Mouse (Mus musculus) erythroblast, adult 5-6 weeks (primary cell): Measurements from ENCODE around the gene Scube1. TPM values are rescaled to one million over a fixed set of nuclear protein-coding genes. Genes with fewer than 3 reads are reported as not detected.

Source experiments
- ATAC-seq: replicated peaks from 2 replicates; pipeline ENCODE4 v1.8.0; 2016; ENCODE audit warnings: moderate number of reproducible peaks, mild to moderate bottlenecking, moderate TSS enrichment, inconsistent platforms; ENCODE audit not compliant: poor library complexity, low FRiP score, severe bottlenecking
- total RNA-seq, 2 experiments: library from RNA; stranded (forward) in 1 of 2; stranded (reverse) in 1 of 2; fragments of 150-400 nt in 1 of 2; fragments of 200-764, 138-1000 nt in 1 of 2; gene quantifications; 2 replicates each; pipeline versions ENCODE4 v1.2.3 to v1.2.4; 2015 to 2017; ENCODE audit warnings: low replicate concordance in 2 of 2

Scube1 gene
- total RNA-seq, 2 experiments from 2014 or later: not detected

DNA sequence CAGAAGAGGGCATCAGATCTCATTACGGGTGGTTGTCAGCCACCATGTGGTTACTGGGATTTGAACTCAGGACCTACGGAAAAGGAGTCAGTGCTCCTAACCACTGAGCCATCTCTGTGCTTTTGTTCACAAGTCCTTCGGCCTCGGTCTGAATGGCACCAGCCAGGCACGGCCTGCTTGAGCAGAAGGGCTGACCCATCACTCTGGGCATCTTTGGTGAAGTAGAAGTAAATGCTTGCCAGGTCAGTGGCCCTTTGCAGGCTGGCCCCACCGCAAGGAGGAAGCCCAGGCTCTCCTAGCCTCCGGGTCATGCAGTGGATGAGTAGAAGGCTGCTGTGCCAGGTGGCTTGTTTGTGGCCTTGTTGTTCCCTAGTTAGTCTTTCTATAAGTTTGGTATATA, 121.4 kb downstream of the Scube1 start:
- ATAC-seq: no peak

DNA sequence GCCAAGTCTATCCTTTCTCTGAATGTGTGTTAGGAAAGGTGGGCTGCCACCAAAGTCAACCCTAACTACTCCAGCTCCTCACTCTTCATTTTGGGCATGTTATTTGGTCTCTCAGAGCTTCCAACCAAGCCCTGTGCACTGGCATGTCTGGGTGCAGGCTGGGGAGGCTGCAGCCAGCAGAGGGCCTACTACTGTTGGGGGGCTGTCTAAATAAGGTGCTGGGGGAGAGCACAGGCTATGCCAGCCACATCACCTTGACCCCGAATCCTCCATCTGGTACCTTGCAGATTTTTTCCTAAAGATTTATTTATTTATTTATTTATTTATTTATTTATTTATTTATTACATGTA, 121.8 kb downstream of the Scube1 start:
- no peak for ATAC-seq

DNA sequence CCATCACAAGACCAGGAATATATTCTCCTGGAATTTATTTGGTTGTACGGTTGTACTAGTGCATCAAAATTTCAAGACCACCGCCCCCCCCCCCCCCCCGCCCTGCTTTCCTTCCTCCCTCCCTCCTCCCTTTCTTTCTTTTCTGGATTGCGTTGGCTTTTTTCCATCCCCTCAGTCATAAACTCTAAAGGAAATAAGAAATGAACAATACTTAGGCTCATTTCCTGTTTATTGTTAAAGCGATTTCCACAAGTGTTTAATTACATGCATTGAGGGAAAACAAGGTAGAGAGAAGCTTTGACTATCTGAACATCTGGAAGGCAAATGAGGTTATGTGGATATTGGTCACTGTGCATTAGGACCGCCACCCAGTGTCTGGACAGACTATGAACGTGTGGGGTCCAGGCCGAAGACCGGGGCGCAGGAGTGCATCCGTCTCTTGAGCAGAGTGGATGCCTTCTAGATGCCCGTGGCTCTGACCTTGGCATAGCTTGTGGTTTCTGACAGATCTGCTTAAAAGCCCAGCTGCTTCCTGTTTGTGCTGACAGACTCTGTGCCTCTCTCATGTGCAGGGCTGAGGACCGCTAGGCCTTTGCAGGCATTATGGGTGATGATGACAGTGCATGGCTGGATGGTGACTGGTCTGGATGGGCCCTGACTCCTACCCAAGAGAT, 122.3 kb downstream of the Scube1 start:
- no peak for ATAC-seq

DNA sequence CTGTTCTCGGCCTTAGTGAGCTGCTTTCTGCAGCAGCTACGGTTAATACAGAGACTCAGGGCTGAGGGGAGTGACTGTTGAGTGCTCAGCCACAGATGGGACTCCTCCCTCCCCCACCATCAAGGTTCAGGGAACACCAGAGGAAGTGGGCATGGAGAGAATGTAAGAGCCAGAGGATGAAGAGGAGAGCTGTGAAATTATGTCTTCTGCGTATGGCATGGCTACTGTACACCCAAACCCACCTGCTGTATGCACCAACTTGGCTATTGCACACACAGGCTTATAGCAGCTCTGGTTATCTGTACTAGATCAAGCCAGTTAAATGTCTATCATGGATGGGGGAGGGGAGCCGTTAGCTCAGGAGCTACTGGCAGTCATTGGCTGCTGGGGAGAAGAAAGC, 123.6 kb downstream of the Scube1 start:
- ATAC-seq: no peak

- no peak for ATAC-seq
These were observed 128.0 kb downstream of the Scube1 start for GRCm38 (mm10) chr15:83596833-83597232.

DNA sequence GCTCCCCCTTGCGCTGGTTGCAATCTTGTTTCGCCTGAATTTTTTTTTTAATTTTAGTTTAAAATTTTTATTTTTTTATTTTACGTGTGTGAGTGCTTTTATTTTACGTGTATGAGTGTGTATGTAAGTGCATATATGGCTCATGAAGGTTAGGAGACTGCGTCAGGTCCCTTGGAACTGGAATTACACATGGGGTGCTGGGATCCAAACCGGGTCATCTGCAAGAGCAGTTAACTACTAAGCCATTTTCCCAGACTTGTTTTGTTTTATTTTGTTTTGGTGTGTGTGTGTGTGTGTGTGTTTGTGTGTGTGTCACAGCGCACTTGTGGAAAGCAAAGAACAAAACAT, 129.5 kb downstream of the Scube1 start:
- ATAC-seq: no peak

- peak; percentile 67 for ATAC-seq
These were observed 130.1 kb downstream of the Scube1 start, which contains the start of gene Ttll12 for GRCm38 (mm10) chr15:83594513-83595363. TSS of gene Ttll12 (minus strand) at chr15:83595157.

- ATAC-seq: peak; percentile 60
These were observed 130.9 kb downstream of the Scube1 start for GRCm38 (mm10) chr15:83593702-83594512.

- peak; percentile 32 for ATAC-seq
These were observed 131.6 kb downstream of the Scube1 start for GRCm38 (mm10) chr15:83593189-83593585.

- ATAC-seq: peak; percentile 66
These were observed 132.3 kb downstream of the Scube1 start for GRCm38 (mm10) chr15:83592260-83593188.

DNA sequence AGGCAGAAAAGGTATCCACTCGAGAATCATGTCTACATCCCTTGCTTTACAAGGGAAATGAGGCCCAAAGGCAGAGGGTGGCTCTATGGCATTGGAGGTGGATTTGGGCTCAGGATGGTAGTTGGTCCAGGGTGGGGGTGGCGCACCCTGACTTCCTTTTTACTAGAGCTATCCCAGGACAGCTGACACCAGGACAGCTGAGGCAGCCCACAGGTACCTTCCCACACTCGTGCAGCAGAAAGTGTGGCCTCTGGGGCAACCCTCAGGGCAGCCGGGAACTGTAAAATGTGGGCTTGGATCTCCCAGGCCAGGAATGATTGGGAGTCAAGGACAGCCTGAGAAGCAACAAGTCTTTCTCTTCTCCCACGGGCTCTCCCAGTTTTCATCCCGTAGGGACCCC, 133.1 kb downstream of the Scube1 start:
- no peak for ATAC-seq

DNA sequence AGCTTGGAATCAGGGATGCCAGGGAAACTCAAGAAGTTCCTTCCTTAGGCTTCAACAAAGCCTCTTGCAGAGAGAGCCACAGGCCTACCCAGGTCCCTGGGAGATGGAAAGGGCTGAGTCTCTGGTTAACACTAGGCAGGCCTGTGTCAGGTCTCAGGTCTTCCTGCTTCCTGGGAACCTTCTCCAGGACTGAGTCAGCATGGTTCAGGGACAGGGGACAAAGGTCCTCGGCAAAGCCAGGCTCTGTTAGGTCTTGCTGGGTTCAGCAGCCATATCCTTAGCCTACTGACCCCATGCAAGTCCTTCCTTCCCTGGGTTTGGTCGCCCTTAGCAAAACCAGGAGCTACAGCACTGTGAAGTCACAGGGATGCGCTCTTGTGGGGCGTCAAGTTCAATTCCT, 134.0 kb downstream of the Scube1 start:
- ATAC-seq: no peak

- ATAC-seq: no peak
These were observed 140.0 kb downstream of the Scube1 start for GRCm38 (mm10) chr15:83584741-83585220.

- peak; percentile 79 for ATAC-seq
These were observed 141.2 kb downstream of the Scube1 start for GRCm38 (mm10) chr15:83583419-83584156.

- no peak for ATAC-seq
These were observed 141.9 kb downstream of the Scube1 start for GRCm38 (mm10) chr15:83582931-83583330.

GRCm38 (mm10) chr15:83576651-83577050, 148.2 kb downstream of the Scube1 start:
- ATAC-seq: no peak

DNA sequence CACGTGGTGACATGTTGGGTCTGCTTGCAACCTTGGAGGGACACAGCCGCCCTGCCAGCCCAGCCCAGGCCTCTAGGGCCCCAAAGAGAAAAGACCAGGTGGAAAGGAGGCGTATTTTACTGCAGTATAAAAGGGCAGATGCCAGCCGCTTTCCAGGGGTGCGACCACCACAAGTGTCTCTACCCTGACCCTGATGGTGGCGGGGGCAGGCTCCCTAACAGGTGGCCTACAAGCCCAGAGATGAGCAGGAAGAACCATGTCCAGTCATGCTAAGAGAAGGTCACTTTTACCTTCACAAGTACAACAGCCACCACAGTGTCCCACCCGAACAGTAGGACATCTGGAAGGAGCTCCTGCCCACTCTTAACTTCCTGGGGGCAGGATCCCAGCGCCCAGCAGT, 149.3 kb downstream of the Scube1 start:
- no peak for ATAC-seq

DNA sequence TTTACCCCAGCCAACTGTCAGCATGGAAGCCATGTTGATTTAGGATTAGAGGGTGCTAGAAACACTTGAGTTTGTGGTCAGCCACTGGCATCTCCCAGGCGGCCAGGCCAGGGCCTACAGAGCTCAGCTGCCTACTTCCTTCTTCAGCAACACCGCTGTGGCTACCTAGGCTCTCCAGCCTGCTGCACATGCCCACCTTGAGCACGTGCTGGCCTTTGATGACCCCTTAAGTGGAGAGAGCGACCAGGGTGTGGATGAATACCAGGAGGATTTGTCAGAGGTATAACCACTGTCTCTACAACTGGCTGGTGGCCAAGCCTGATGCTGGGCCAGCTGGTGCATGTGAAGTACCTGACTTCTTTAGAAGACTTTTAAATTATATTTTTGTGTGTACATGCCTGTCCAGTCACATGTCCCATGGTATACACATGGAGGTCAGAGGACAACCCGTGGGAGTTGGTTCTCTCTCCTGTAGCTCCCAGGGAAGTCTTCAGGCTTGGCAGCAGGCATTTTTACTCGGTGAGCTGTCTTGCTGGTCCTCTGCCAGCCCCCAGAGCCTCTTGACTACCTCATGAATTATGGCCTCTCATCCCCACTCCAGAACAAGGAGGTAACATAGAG, 150.0 kb downstream of the Scube1 start:
- ATAC-seq: no peak
